Mouse (Mus musculus): Measurements from ENCODE around the gene Lrp3. TPM values are rescaled to one million over a fixed set of nuclear protein-coding genes. Genes with fewer than 3 reads are reported as not detected.

Lrp3 gene
- polyA plus RNA-seq, 1 experiment from 2014 or later: 1.3 TPM

DNA sequence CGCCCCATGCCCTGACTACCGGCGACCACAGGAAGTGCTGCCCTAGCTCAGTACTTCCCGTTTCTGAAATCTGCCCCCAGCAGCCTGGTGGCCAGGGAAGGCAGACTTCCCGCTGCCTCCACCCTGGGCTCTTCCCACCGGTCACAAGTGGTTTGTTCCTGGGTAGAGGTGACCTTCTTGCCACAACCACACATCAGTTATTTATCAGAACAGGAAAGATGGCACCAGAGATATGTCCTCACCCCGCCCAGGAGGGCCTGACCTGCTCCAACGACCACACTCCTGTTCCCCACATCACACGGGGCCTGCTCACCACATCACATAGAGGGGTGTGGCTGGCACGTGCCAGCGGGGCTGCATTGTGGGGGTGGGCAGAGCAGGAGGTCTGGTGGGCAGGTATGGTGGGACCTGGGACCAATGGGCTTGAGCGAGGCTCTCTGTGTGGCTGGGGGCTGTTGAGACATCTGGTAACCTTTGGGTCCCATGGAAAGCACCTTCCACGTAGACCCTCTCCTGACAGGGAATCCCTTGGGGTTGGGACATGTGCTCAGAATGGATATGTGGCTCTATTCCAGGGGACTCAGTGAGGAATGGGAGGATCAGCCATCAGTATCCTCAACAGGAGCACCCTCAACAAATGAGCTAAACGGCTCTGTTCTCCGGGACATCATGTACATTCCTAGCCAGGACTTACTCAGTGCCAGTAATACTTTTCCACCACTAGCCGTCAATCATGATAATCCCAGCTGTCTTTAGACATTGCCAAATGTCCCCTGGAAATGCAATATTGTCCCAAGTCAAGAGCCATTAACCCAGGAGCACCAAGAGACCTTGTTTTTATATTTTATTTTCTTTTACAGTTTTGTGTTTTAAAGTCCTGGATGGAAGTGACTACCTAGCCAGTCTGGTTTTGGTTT, 58.5 kb downstream of the Lrp3 start:
- no peaks in the 10 kb centered on the region for H3K36me3 ChIP-seq (ENCODE audit: control insufficient read depth, insufficient read depth, low read length)
- H3K27ac ChIP-seq (replicated peaks in 1 of 2; ENCODE audit: control insufficient read depth in 1 of 2, insufficient read depth in 1 of 2, low read depth in 2 of 2, low read length in 2 of 2): no peak overlapping the region
- no peaks in the 10 kb centered on the region for H3K27me3 ChIP-seq (ENCODE audit: control insufficient read depth, insufficient read depth, low read length)
- WGBS: 62% methylated on average over 16 of the region's 16 CpGs
- H3K9ac ChIP-seq (ENCODE audit: low read length): no peak overlapping the region
- H3K4me1 ChIP-seq (ENCODE audit: control insufficient read depth in 2 of 2, insufficient read depth in 2 of 2, low read length in 2 of 2): no peaks in the 10 kb centered on the region
- no peak for ATAC-seq (ENCODE audit: insufficient number of reproducible peaks, insufficient read depth, low FRiP score, low read depth)
- H3K9me3 ChIP-seq (ENCODE audit: control insufficient read depth, low read length): no peaks in the 10 kb centered on the region
- no peak overlapping the region for H3K4me3 ChIP-seq (ENCODE audit: control insufficient read depth in 1 of 2, insufficient read depth in 1 of 2, low read depth in 1 of 2, low read length in 2 of 2)
- H3K4me2 ChIP-seq (ENCODE audit: low read length): no peak overlapping the region

DNA sequence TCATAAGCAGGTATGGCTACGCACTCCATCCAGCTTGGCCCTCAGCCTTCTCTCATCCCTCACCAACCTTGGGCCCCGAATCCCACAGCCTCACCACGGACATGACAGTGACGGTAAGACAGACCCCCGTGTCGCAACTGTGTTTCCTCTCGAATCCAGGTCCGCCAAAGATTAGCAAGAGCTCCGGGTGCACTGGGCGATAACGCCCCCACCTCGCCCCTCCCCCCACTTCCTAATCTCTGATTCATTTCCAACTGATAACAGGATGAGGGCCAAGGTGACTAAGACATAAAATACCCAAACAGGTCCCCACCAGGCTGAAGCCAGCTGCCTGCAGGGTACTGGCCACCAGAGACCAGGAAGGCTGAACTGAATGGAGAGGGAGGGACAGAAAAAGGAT, 60.8 kb downstream of the Lrp3 start:
- Histone ChIP-seq H3K9ac (ENCODE audit: low read length) (no peak overlapping the region), H3K4me2 (ENCODE audit: low read length) (no peak overlapping the region), H3K27ac (replicated peaks in 1 of 2; ENCODE audit: control insufficient read depth in 1 of 2, insufficient read depth in 1 of 2, low read depth in 2 of 2, low read length in 2 of 2) (no peak overlapping the region), H3K4me1 (ENCODE audit: control insufficient read depth in 2 of 2, insufficient read depth in 2 of 2, low read length in 2 of 2) (no peaks in the 10 kb centered on the region; a peak in 1 of 4 replicates), H3K9me3 (ENCODE audit: control insufficient read depth, low read length) (no peaks in the 10 kb centered on the region), H3K4me3 (ENCODE audit: control insufficient read depth in 1 of 2, insufficient read depth in 1 of 2, low read depth in 1 of 2, low read length in 2 of 2) (no peak overlapping the region), H3K36me3 (ENCODE audit: control insufficient read depth, insufficient read depth, low read length) (no peaks in the 10 kb centered on the region), H3K27me3 (ENCODE audit: control insufficient read depth, insufficient read depth, low read length) (no peaks in the 10 kb centered on the region)
- ATAC-seq (ENCODE audit: insufficient number of reproducible peaks, insufficient read depth, low FRiP score, low read depth): no peak
- WGBS: 44% methylated on average over 12 of the region's 12 CpGs

DNA sequence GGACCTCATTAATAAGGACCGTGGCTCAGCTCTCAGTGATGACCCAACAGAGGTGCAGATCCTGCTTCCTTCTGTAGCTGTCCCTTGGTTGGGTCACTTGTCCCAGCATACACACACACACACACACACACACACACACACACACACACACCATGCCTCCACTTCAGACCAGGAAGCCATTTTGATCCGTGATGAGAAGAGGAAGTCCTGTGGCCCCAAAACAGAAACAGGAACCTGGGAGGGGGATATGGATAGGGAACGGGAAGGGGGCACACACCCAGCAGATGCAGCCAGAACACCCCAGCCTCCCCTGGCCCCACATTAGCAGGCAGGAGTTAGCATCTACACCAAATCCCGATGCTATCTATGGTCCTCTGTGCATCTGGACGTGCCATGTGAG, 64.4 kb downstream of the Lrp3 start:
- Histone ChIP-seq H3K4me1 (ENCODE audit: control insufficient read depth in 2 of 2, insufficient read depth in 2 of 2, low read length in 2 of 2) (peaks cover 0 to 4% of the 10 kb centered on the region in 2 experiments; a peak in 3 of 4 replicates), H3K9me3 (ENCODE audit: control insufficient read depth, low read length) (no peaks in the 10 kb centered on the region), H3K27ac (replicated peaks in 1 of 2; ENCODE audit: control insufficient read depth in 1 of 2, insufficient read depth in 1 of 2, low read depth in 2 of 2, low read length in 2 of 2) (no peak overlapping the region), H3K27me3 (ENCODE audit: control insufficient read depth, insufficient read depth, low read length) (no peaks in the 10 kb centered on the region), H3K4me2 (ENCODE audit: low read length) (no peak overlapping the region), H3K36me3 (ENCODE audit: control insufficient read depth, insufficient read depth, low read length) (no peaks in the 10 kb centered on the region), H3K9ac (ENCODE audit: low read length) (no peak overlapping the region), H3K4me3 (ENCODE audit: control insufficient read depth in 1 of 2, insufficient read depth in 1 of 2, low read depth in 1 of 2, low read length in 2 of 2) (no peak overlapping the region)
- 67% methylated on average over 5 of the region's 5 CpGs for WGBS
- ATAC-seq (ENCODE audit: insufficient number of reproducible peaks, insufficient read depth, low FRiP score, low read depth): no peak

Other genes with a start within 250 kb of the Lrp3 start
- 15.7 and 18.3 TPM in 2 replicates for gene Cebpg, start 158.9 kb downstream of the Lrp3 start, polyA plus RNA-seq (2014; fragmentation: Nextera tagmentation; extraction: Ambion mirVana)
- gene Cebpa, start 96.2 kb downstream of the Lrp3 start, polyA plus RNA-seq (2014; fragmentation: Nextera tagmentation; extraction: Ambion mirVana): 0.73 and 1.2 TPM in 2 replicates
- gene Slc7a10, start 29.1 kb downstream of the Lrp3 start, polyA plus RNA-seq (2014; fragmentation: Nextera tagmentation; extraction: Ambion mirVana): 0.62 and 1.8 TPM in 2 replicates
- 11.5 and 12.2 TPM in 2 replicates for gene Gpatch1, start 102.9 kb upstream of the Lrp3 start, polyA plus RNA-seq (2014; fragmentation: Nextera tagmentation; extraction: Ambion mirVana)
- gene Rhpn2, start 118.7 kb upstream of the Lrp3 start, polyA plus RNA-seq (2014; fragmentation: Nextera tagmentation; extraction: Ambion mirVana): 5.1 and 5.6 TPM in 2 replicates
- gene Faap24, start 181.3 kb upstream of the Lrp3 start, polyA plus RNA-seq (2014; fragmentation: Nextera tagmentation; extraction: Ambion mirVana): 10.1 and 13.5 TPM in 2 replicates
- 34.0 and 35.7 TPM in 2 replicates for gene Cep89, start 181.5 kb upstream of the Lrp3 start, polyA plus RNA-seq (2014; fragmentation: Nextera tagmentation; extraction: Ambion mirVana)
- gene Slc7a9, start 233.3 kb upstream of the Lrp3 start, polyA plus RNA-seq (2014; fragmentation: Nextera tagmentation; extraction: Ambion mirVana): 0.20 and 0.54 TPM in 2 replicates